Mouse (Mus musculus) Patski (cell line): ENCODE measurements around the gene Fbl. TPM values are rescaled to one million over a fixed set of nuclear protein-coding genes. Genes with fewer than 3 reads are reported as not detected.
A peak's percentile ranks its signal among the peaks of the same experiment; 100 is the strongest.

Experiments used
- ATAC-seq: fragments of 100-300 bp; one replicate; pipeline ENCODE4 v1.8.0; 2021
- CTCF ChIA-PET: fragments of 350-600 bp; sonication (Branson Sonifier 250); formaldehyde crosslinking; loops from one replicate; lab custom pipeline; 2022; ENCODE audit warnings: inconsistent platforms; lab: Charles Lee
- POLR2A ChIA-PET: fragments of 350-600 bp; sonication (Branson Sonifier 250); formaldehyde crosslinking; loops from one replicate; lab custom pipeline; 2022; ENCODE audit warnings: antibody characterized with exemption, inconsistent platforms; lab: Charles Lee
- DNase-seq: peaks from one replicate; pipeline ENCODE4 v3.0.0-alpha.2; 2011; ENCODE audit warnings: low read depth, low spot score
- H3K27me3 ChIP-seq: fragments of 371-371 bp; one replicate; pipeline ENCODE4 v1.5.1; 2021
- CTCF ChIP-seq: fragments of 100-300 bp; IDR thresholded peaks from one replicate; pipeline ENCODE4 v1.5.1; 2021
- in situ Hi-C: fragments of 300-500 bp; cut with MboI; formaldehyde crosslinking; loops from 3 replicates; pipeline ENCODE4 v1.11.1; 2018; ENCODE audit warnings: low pct_unique_long_range_greater_than_20kb, mixed read lengths
- polyA plus RNA-seq: library from polyadenylated mRNA; unstranded; gene quantifications from one replicate; pipeline ENCODE4 v1.2.3, GENCODE M21; 2021

Fbl gene
- polyA plus RNA-seq, 1 experiment from 2014 or later, result 134 TPM

- no peak for DNase-seq
- H3K27me3 ChIP-seq, result no peaks in the 10 kb centered on the region
- POLR2A ChIA-PET, result no interaction called here
- CTCF ChIA-PET, result no interaction called here
- ATAC-seq, result no peak
- in situ Hi-C loops, result no loop called here
- no peak for TF ChIP-seq CTCF
These were observed 17.1 kb downstream of the Fbl start for GRCm38 (mm10) chr7:28186631-28187030.

- no peaks in the 10 kb centered on the region for H3K27me3 ChIP-seq
- POLR2A ChIA-PET, result interaction anchor here (1.4 kb wide), 1 partner anchor 22 kb away, joined by 3 read pairs; the partner anchor contains the start of gene Fbl
- DNase-seq, result no peak
- no peak for ATAC-seq
- TF ChIP-seq CTCF, result no peak
- in situ Hi-C loops, result no loop called here
- CTCF ChIA-PET, result interaction anchor here (1.0 kb wide), 1 partner anchor 19 kb away, joined by 3 read pairs; no protein-coding TSS in a partner anchor
These were observed 22.0 kb downstream of the Fbl start for GRCm38 (mm10) chr7:28191489-28191888.

GRCm38 (mm10) chr7:28191903-28192302 lies 22.4 kb downstream of the Fbl start:
- ChIA-PET CTCF (no interaction called here), POLR2A (interaction anchor here (1.4 kb wide), 1 partner anchor 22 kb away, joined by 3 read pairs; the partner anchor contains the start of gene Fbl)
- ATAC-seq, result no peak
- in situ Hi-C loops, result no loop called here
- no peaks in the 10 kb centered on the region for H3K27me3 ChIP-seq
- no peak for DNase-seq
- no peak for TF ChIP-seq CTCF

- ChIA-PET POLR2A (no interaction called here), CTCF (interaction anchor here (1.2 to 2.1 kb wide), 3 partner anchors 11 to 28 kb away, joined by 3 to 6 read pairs (median 3); no protein-coding TSS in a partner anchor)
- in situ Hi-C loops, result no loop called here
- H3K27me3 ChIP-seq, result no peaks in the 10 kb centered on the region
- TF ChIP-seq CTCF, result no peak
- DNase-seq (no peak), ATAC-seq (no peak)
These were observed 26.0 kb downstream of the Fbl start for GRCm38 (mm10) chr7:28195414-28196098.

- POLR2A ChIA-PET, result no interaction called here
- ATAC-seq, result no peak
- H3K27me3 ChIP-seq, result no peaks in the 10 kb centered on the region
- CTCF ChIA-PET, result interaction anchor here (1.3 kb wide), 1 partner anchor 29 kb away, joined by 3 read pairs; no protein-coding TSS in a partner anchor
- no peak for DNase-seq
- TF ChIP-seq CTCF, result no peak
- in situ Hi-C loops, result no loop called here
These were observed 27.0 kb downstream of the Fbl start for GRCm38 (mm10) chr7:28196528-28196927.

- in situ Hi-C loops, result no loop called here
- TF ChIP-seq CTCF, result no peak
- POLR2A ChIA-PET, result no interaction called here
- H3K27me3 ChIP-seq, result no peaks in the 10 kb centered on the region
- CTCF ChIA-PET, result no interaction called here
- DNase-seq, result no peak
- ATAC-seq, result no peak
These were observed 29.5 kb downstream of the Fbl start for GRCm38 (mm10) chr7:28199054-28199453.

GRCm38 (mm10) chr7:28203207-28204108 lies 33.9 kb downstream of the Fbl start:
- CTCF ChIA-PET, result interaction anchor here (1.3 kb wide), 1 partner anchor 96 kb away, joined by 3 read pairs; no protein-coding TSS in a partner anchor
- no peak for TF ChIP-seq CTCF
- H3K27me3 ChIP-seq, result no peaks in the 10 kb centered on the region

GRCm38 (mm10) chr7:28206044-28206600 lies 36.6 kb downstream of the Fbl start:
- CTCF ChIA-PET, result interaction anchor here (2.0 kb wide), 1 partner anchor 11 kb away, joined by 6 read pairs; no protein-coding TSS in a partner anchor
- in situ Hi-C loops, result loop anchor here (5.0 kb wide), 1 partner anchor 59 kb away; no protein-coding TSS in a partner anchor

More at GRCm38 (mm10) chr7:28203207-28204108, 33.9 kb downstream of the Fbl start:
- POLR2A ChIA-PET, result no interaction called here
- ATAC-seq (peak; percentile 57), DNase-seq (no peak)
- in situ Hi-C loops, result no loop called here

GRCm38 (mm10) chr7:28208396-28208987 lies 39.0 kb downstream of the Fbl start:
- POLR2A ChIA-PET, result no interaction called here
- ATAC-seq (no peak), DNase-seq (no peak)
- no peaks in the 10 kb centered on the region for H3K27me3 ChIP-seq
- in situ Hi-C loops, result loop anchor here (5.0 kb wide), 1 partner anchor 61 kb away; no protein-coding TSS in a partner anchor
- CTCF ChIA-PET, result interaction anchor here (0.8 kb wide), 1 partner anchor 60 kb away, joined by 3 read pairs; no protein-coding TSS in a partner anchor
- no peak for TF ChIP-seq CTCF

More at GRCm38 (mm10) chr7:28206044-28206600, 36.6 kb downstream of the Fbl start:
- DNase-seq, result no peak
- peak; percentile 6 for TF ChIP-seq CTCF
- POLR2A ChIA-PET, result interaction anchor here (1.6 kb wide), 1 partner anchor 13 kb away, joined by 4 read pairs; no protein-coding TSS in a partner anchor
- no peak for ATAC-seq
- H3K27me3 ChIP-seq, result no peaks in the 10 kb centered on the region
